Mouse (Mus musculus): ENCODE measurements around the gene Efna1.

Efna1 gene

DNA sequence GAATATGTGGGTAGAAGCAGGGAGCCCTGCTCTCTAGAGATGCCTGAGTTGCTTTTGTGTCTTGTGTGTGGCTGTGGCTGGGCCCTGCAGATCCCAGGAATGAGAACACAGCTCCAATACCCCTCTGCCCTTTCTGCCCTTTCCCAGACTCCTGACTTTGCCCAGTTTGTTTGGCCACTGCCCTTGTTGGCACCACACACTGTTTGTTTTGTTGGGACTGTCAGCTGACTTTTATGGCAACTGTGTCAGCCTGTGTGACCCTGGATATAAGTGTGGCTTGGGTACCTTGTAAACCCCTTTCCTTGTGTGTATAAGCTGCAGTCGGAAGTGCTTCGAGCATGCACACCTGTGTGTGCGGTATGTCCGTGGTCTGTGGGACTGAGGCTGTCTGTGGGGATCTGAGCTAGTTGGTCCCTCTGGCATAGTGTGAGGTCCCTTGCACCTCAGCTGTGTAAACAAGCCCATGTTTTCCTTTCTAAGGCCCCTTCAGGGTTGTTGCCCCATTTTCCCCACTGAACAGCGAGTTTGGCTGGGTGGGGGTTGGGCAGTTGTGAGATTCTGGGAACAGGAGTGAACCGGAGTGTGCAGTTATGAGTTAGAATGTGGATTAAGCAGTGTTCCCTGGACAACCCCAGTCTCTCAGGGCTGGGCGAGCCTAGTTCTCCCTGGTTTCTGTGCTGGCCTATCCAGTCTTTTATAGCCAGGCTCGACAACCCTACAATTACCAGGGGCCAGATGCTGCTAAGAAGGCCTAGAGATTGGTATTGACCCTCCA, 24.8 kb upstream of the Efna1 start:
- DNase-seq (ENCODE audit: low spot score): no peak

DNA sequence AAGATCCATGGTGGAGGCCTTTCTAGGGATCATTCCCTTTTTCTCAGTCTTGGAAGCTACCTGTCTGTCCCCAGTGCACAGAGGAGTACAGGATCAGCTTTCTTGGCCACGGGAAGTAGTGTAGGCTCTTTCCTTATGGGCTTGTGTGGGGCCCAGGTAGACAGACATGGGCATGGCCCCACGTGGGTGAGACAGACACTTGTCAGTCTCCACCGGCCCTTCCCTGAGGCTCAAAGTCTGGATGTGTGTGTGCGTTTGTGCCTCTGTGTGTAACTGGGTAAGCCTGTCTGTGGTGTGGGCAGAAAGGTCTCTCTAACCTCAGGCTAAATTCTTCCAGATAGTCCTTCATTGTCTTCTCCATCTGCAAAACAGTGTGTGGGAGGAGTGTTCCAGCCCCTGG, 24.2 kb upstream of the Efna1 start:
- no peak for DNase-seq (ENCODE audit: low spot score)

DNA sequence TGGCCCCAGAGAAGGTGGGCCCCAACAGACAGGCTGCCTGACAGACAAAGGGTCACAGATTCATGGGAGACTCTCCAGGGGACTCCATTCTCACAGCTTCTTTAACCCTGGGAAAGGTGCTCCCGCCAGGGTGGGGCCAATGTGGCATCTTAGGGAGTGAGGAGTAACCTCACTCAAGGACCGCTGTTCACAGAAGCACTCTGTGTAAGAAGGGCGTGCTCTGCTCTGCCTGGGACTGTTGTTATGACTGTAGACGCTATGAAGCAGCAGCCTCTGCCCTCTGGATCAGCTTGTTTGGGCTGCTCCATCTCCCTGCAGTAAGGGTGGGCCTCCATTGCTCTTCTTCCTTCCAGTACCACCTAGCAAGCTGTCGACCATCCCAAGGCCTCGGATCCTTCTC, 23.5 kb upstream of the Efna1 start:
- DNase-seq (ENCODE audit: low spot score): no peak

DNA sequence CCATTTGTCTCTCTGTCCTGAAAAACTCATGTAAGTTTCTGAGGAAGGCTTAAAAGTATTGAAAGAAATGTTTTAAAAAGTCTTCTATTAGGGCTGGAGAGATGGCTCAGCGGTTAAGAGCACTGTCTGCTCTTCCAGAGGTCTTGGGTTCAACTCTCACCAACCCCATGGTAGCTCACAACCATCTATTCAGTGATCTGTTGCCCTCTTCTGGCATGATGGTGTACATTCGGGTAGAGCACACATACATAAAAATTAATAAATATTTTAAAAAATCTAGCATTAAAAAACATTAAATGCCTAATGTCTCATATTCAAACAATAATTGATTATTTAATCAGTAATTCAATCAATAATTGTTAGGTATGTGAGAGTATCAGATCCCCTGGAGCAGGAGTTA, 19.6 kb upstream of the Efna1 start:
- no peak for DNase-seq (ENCODE audit: low spot score)

DNA sequence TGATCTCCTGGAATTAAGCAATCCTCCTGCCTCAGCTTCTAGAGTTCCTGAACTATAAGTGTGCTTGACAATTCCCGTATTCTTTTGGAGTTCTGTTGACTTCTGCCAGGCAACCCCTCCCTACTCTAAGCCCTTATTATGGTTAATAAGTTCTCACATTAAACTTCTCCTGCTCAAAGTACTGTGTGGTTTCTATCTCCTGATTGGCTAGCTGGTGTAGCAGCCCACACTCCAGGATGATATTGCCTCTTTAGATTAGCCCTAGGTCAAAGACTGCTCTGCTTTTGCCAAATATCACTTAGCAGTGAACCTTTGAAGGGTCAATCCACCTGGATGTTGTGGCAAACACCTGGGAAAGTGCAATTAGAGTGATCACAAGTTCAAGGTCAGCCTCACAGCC, 19.1 kb upstream of the Efna1 start:
- no peak for DNase-seq (ENCODE audit: low spot score)

DNA sequence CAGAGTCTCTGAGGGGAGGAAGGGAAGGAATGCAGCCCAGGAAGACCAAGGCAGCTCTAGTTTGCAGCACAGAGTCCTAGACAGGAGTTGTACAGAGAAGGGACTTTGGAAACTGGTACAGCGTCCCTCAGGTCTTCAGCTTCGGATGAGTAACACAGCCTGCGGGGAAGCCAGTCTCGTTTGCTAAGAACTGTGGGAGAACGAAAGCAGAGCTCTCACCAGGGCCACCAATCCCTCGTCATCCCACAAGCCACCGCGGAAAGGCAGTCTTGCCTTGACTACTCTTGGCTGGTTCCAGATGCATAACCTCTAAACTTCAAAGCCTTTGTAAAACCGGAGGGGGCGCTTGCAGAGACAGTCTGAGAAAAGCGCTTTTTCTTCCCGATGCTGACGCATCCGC, 18.6 kb upstream of the Efna1 start:
- DNase-seq (ENCODE audit: low spot score): no peak

DNA sequence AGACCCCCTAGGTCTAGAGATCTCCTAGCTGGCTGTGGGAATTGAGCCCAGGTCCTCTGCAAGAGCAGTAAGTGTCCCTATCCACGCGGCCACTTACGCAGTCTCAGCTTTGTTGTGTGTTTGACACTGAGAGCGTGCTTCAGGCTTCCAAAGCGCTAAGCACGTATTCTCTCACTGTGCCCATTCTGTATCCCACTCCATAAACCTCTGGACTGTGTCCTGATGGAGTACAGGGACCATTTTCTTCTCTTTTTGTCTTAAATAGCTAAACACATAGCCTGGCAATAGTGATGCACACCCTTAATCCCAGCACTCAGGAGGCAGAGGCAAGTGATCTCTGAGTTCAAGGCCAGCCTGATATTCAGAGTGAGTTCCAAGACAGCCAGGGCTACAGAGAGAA, 18.0 kb upstream of the Efna1 start:
- DNase-seq (ENCODE audit: low spot score): no peak

DNA sequence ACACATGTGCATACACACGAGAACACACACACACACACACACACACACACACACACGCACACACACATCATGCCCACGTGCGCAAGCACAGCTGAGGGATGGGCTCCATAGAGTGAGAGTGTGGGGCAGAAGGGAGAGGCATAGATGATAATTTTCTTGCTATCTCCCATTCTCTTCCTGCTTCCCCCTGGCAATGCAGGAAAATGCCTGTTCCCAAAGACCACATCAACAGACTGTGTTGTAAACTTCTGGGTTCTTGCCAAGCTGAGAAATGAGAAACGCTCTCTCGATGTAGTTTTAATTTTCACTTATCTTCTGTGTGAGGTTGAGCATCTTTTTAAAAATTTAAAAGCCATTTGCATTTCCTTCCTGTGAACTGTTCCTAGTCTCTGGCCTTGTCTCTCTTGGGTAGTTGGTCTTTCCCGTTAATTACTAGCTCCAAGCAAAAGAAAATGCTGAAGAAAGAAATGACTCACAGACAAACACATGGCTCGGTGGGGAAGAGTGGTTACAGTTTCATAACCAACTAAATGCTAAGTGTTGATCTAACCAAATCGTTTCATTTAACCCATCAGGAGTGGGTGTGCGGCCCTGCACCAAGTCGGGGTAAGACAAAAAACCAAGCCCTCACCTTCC, 15.9 kb upstream of the Efna1 start:
- DNase-seq (ENCODE audit: low spot score): no peak

DNA sequence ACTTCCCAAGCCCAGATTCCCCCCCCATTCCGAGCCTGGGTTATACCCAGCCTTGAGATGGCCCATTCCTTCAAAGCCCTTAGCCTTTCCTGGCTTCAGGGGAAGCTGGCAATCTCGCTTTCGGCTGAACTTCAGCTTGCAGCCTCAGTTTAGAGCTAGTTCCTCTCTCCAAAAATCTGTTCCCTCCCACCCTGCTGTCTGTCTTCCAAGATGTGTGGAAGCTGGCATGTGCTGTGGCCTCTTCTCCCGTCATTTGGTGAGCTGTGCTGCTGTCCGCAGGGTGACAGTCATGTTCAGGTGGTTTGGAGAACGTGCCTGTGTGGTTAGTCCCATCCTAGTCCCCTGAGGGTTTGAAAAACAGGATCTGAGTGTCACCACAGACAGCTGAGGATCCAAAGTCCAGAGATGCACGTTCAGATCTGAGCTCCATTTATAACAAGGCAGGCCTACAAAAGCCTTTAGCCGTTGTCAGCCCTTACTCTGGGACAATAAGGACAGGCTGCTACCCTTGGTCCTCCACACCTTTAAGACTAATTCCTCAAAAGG, 14.8 kb upstream of the Efna1 start:
- no peak for DNase-seq (ENCODE audit: low spot score)

DNA sequence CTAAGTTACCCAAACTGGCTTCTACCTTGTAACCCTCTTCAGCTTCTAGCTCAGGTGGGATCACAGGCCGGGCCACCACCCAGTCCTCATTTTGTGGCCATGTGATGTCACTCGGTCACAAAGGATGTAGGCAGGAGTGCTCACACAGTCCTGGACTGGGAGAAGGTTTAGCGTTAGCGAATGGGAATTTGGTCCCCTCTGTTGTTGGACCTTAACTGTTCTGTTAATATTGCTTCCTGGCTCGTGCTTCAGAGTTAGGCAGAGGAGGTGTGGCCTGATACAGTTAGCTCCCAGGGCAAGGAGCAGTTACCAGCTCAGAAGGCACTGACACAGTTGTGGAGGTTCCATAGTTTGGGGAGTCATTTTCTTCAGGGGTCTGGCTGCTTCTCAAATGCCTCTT, 13.3 kb upstream of the Efna1 start:
- no peak for DNase-seq (ENCODE audit: low spot score)

DNA sequence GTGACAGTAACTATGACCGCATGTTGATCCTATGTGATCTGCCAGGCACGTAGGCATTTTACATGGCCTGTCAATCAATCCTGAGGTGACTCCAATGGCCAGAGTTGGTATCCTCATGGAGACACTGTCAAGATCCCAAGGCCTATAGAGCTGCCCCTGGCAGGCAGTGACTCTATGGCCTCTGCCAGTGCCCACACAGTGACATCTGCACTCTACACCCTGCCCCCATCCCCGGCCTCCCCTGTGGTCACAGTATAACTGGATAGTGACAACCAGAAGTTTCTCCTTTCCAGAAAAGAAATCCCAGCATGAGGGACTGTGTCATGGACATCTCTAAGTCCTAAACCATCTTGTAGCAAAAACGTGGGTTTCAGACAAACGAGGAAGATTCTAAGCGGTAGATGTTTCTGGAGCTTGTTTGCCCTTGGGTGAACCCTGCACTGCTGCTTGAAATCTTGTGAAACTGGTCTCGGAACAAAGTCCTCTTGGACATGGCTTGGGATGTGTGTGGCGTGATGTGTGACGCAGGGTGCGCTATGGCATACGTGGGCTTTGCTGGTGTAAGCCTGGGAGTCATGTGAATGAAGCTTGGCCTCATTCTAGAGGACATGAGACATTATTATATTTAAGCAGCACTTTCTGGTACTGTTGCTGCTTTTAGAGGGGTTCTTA, 12.4 kb upstream of the Efna1 start:
- DNase-seq (ENCODE audit: low spot score): no peak

DNA sequence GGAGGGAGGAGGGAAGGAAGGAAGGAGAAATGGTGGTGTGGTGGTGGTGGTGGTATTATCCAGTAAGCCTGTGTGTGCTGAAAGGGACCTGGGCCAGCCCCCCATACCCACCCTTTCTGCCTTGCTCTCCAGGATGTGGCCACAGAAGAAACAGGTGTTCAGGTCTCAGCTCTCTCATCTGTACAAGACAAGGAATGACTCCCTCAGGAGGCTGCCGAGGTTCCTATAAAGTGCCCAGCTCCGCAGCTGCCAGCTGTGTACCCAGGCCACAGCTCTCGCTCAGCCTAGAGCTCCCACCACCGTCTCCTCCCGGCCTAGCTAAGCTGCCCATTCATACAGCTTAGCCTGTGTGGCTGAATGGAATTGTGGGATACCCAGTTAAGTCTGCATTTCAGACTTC, 11.4 kb upstream of the Efna1 start:
- DNase-seq (ENCODE audit: low spot score): no peak

DNA sequence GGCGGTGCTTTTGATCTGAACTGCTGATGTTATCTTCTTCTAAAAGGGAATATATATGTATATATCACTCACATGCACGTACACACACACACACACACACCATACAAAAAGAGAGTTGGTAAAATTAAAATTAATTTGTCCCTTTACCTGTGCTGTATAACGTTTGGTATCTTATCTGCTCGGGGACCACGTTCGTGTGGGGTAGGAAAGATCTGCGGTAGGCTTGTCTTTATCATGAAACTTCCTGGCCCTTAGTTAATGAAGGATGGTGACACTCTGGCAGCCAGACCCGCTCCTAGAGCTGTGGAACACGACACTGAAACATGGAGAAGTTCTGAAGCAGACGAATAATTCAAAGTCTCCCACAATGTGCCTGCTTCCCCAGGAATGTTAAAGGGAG, 10.9 kb upstream of the Efna1 start:
- no peak for DNase-seq (ENCODE audit: low spot score)

DNA sequence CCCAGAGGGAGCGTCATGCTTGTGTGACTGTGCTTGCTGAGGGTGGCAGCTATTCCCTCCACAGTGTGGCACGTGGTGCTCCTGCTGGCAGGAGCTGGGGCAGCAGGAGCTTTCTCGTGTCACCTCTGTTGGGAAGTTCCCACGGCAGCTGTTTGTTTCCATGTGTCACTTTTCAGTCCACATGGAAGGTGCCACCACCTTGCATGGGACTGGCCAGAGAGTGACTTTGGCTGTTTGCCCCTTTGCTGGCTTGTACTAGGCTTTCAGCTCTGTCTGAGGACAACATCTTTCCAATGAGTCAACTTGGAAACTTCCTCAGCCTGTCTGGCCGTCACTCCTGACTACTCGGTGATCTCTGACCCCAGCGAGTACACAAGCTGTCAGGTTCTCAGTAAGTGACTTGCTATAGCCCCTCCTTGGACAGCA, 7.6 kb upstream of the Efna1 start:
- no peak for DNase-seq (ENCODE audit: low spot score)

DNA sequence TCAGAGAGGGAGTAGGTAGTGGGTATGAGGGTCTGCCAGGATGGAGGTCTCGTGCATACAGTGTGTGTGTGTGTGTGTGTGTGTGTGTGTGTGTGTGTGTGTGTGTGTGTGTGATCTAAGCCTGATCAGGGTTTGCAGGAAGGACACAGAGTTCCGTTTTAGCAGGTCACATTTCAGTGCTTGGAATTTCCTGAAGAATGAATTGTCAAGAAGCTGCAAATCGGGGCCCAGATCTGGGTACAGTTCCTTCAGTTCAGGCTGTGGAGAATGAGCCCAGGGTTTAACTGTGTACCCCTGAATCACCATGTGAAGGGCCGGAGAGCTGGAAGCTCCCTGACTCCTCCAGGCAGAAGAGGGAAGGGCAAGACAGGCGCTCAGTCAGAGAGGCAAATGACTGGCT, 6.3 kb upstream of the Efna1 start:
- DNase-seq (ENCODE audit: low spot score): no peak

DNA sequence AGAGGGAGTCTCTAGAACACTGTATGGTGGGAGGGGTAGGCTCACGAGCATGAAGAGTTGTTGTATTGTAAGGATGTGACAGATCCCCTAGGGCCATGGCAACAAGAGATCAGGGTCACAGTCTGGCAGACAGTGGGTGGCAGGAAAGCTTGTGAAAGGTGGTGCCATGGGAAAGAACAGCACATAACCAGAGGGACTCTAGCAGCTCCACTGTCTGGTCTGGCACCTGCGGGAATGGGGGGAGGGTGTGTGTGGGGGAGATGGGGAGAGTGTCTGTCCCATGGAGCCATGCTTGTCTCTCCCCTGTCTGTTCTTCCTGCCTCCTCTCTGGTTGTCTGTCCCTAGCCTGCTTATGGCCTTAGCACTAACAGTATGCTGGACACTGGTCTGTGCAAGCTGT, 4.6 kb upstream of the Efna1 start:
- no peak for DNase-seq (ENCODE audit: low spot score)

DNA sequence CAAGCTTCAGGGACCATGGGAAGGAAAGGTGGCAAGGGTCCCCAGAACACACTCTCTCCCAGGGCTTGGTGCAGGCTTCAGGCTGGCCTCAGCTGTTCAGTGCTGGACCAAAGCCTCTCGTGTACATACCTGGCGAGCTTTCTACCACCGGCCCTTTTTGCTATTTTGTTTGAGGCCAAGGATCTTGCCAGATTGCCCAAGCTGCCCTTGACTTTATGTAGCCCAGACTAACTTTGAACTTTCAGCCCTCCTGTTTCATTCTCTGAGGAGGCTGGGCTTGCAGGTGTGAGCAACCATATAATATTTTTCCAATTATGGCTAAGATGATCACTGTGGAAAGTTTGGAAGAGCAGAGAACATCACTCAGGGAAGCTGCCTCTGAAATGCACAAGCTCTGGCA, 3.3 kb upstream of the Efna1 start:
- no peak for DNase-seq (ENCODE audit: low spot score)

DNA sequence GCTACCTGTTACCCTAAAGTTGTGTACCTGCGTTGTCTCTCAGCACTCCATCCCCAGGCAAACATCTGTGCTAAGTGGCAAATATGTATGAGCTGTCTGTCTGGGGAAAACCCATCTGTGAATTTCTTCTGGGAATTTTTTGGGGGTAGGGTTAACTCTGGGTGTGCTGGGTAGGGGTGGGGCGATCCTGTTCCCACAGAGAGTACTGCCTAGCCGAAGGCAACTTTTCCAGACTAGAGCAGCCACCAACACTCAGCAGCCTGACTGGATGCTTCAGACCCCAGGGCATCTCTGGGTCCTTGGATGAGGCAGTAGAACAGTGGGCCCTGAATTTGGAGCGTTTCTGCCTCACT, 1.3 kb upstream of the Efna1 start:
- DNase-seq (ENCODE audit: low spot score): no peak

DNA sequence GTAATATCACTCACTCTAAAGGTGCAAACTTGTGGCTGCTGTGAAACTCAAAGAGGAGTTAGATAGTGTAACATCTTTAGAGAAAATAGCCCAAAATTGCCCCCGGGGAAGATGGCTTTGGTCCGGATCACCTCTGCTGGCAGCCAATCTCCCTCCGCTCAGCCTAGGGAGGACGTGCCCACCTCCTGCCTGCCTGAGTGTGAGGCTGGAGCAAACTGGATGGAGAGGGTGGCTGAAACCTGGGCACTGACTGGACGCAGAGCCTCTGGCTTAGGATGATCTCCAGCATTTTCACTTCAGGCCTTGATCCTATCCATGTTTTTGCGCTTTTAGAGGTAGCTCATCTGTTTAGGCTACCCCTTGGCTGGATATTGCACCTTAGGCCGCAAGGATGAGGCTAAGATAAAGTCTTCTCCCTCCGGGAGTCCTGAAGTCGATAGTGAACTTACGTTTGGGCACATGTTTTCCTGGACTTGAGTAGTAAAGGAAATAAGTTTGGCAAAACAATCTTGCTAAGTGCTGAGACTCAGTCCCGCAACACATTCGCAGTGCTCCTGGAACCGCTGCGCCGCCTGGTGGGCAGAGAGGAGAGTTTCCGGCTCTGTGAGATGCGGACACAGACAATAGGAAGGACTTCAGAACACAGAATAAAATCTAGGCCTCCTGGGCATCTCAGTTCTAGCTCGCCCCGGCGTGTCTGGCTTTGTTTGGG, 793 bp upstream of the Efna1 start:
- no peak for DNase-seq (ENCODE audit: low spot score)

DNA sequence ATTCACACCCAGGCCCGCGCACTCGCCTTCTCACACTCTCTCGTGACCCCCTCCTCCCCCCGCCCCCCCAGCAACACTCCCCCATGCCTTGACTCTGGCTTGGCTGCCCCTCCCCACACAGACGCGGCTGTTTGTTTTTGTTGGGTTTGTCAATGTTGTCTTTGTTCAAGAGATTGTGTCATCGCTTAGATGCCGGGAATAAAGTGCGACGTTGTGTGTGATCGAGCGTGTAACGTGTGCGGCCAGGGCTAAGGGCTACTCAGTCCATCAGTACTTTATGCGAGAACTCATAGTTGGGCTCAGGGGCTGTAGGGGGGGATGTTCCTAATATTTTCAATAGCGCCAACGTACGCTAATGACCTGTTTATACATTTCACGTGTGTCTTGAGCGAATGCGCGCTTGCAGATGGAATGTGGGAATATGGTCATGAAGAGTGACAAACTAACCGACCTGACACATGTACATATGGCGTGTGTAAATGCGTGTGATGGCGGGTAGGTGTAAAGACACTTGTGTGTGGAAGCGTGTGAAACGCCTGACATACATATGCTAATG, 814 bp downstream of the Efna1 start:
- no peak for DNase-seq (ENCODE audit: low spot score)

DNA sequence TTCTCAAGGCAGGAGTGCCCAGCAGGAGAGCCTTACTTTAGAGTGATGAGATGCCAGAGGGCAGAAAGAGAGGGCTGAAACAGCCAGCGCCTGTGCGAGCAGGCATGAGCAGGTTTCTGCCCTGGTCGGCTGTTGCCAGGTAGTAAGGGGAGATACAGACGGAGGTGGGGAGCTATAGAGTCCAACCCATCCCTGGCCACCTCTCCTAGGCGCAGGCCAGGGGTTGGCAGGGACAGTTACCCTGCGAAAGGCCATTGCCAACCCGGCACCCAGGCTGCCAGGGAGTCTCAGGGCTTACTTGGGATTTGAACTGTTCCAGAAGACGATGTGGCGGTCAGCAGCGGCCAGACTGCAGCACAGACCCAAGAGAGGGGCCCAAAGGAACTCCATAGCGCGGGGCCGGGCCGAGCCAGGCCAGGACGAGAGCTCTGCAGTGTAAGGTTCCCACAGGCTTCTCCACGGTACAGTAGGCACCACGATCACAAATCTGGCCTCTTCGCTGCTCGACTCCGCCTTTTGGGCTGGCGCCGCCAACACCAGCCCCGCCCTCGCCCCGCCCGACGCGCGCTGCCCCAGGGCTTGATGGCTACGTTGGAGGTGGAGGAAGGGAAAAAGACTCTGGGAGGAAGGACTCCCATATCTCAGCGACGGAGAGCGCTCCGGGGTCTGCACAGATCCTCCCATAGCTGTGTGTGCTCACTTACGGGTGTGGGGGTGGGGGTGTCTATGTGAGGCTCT, 1.6 kb downstream of the Efna1 start:
- no peak for DNase-seq (ENCODE audit: low spot score)

DNA sequence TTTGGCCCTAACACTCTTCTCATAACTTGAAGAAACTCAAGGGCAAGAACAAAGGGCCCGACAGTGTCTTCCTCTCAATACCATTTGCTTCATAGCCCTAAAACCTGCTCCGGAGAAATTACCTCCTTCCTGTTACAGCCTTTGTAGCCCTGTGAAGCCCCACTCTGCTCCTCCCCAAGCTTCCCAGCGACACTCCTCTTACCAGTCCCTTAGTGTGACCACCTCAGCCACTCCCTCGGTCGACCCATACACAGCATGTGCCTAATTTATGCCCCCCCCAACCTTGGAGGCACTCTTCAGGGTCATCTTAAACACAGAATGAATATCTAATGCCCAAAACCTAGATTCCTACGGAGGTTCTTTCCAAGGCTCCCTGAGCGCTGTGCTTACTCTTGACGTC, 2.3 kb downstream of the Efna1 start:
- no peak for DNase-seq (ENCODE audit: low spot score)

Measured in layer of hippocampus, adult 9-10 months (tissue).